Mouse (Mus musculus) ovary, postnatal 10 days (tissue): Measurements from ENCODE around the gene Asic4.

Source experiments
- DNase-seq: peaks from one replicate; pipeline ENCODE4 v3.0.0; 2022; ENCODE audit warnings: low spot score

Asic4 gene

GRCm38 (mm10) chr1:75450314-75451005, at the start of gene Asic4:
Asic4 (plus strand) TSS chr1:75450436.
- DNase-seq: no peak

GRCm38 (mm10) chr1:75400493-75401115, 49.6 kb upstream of the Asic4 start:
- no peak for DNase-seq

DNA sequence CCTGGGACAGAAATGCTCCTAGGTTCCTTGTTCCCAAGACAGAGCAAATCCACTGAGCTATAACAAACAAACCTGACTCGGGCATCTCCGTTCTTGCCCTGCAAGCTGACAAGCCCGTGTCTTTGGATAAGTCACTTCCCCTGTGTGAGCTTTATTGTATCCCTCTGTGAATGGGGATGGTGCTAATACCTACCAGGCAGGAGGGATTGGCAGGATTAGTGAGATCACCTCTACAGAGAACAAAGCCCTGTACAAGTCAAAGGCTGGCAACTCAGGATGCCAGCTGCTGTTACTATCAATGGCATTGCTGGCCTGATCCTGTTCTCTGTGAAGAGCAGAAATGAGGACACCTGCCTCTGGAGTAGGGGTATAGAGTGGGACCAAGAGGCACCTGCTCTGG, 44.7 kb upstream of the Asic4 start:
- DNase-seq: no peak

DNA sequence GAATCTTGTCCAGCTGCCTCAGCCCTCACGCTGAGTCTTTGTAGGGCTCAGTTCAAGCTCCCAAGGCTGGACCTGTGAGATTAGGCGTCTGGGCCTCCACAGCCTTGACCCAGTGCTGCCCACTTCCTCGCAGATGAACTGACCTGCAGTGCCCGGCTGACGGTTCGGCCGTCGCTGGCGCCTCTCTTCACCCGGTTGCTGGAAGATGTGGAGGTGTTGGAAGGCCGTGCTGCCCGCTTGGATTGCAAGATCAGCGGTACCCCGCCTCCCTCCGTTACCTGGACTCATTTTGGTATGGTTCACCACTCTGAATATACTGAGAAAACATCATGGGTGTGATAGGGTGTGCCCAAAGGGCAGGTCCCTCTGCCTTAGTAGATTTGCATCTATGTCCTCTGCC, 44.1 kb upstream of the Asic4 start:
- no peak for DNase-seq

DNA sequence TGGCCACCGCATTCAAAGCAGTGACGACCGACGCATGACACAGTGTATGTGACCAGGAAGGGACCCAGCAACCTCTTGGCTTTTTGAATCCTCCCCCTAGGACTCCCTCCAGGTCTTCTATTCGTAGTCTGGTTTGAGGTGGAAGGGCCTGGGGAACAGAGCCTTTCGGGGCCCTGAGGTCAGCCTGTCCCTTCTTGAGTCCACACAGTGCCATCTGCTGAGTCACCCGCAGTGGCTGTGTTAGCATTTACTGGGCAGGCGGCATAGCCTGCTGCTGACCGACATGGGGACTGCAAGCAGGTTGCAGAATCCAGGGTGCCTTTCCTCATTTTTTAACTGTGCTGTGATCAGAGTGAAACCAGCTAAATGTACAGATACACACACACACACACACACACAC, 43.2 kb upstream of the Asic4 start:
- DNase-seq: no peak

DNA sequence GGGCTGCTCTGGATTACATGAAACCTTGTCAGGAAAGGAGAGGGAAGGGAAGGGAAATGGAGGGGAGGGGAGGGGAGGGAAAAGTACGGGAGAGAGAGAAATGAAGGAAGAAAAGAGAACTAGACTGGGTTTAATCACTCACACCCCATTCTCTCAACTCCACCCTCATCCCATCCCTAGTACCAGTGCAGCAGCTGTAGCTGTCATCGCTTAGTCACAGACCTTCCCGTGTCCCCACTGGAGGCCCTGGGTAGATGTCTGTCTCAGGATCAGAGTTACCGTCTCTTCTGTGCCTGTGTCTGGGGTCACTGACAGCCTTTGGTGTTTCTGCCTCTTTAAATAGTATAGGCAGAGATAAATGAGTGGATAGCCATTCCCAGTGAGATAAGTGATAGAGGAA, 42.0 kb upstream of the Asic4 start:
- DNase-seq: no peak

DNA sequence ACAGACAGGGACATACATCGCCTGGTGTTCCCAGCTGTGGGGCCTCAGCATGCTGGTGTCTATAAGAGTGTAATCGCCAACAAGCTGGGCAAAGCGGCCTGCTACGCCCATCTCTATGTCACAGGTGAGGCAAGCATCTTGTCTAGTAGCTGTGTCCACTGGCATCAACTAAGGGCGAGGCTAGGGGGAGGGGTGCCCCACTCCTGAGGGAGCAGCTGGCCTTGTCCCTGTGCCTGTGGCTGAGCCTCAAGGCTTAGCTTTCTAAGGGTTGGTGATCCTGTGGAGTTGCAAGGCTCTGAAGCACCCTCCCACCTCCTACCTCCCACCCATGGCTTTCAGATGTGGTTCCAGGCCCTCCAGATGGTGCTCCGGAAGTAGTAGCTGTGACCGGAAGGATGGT, 40.3 kb upstream of the Asic4 start:
- DNase-seq: no peak

GRCm38 (mm10) chr1:75412196-75412595, 38.0 kb upstream of the Asic4 start:
- no peak for DNase-seq

- DNase-seq: no peak
Observed at GRCm38 (mm10) chr1:75413749-75414148, 36.5 kb upstream of the Asic4 start.

DNA sequence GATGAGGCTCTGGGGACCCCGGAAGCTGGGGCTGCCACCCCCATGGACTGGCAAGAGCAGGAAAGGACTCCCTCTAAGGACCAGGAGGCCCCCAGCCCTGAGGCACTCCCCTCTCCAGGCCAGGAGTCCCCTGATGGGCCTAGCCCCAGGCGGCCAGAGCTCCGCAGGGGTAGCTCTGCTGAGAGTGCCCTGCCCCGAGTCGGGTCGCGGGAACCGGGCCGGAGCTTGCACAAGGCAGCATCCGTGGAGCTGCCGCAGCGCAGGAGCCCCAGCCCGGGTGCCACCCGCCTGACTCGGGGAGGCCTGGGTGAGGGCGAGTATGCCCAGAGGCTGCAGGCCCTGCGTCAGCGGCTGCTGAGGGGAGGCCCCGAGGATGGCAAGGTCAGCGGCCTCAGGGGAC, 28.4 kb upstream of the Asic4 start:
- no peak for DNase-seq

DNA sequence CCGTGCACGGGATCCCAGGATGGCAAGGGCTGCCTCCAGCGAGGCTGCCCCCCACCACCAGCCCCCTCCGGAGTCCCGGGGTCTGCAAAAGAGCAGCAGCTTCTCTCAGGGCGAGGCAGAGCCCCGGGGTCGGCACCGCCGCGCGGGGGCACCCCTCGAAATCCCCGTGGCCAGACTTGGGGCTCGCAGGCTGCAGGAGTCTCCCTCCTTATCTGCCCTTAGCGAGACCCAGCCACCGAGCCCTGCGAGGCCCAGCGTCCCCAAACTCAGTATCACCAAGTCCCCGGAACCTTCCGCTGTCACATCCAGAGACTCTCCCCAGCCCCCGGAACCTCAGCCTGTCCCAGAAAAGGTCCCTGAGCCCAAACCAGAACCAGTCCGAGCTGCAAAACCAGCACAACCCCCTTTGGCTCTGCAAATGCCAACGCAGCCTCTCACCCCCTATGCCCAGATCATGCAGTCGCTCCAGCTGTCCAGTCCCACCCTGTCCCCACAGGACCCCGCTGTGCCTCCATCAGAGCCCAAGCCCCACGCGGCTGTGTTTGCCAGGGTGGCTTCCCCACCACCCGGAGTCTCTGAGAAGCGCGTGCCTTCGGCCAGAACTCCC, 27.9 kb upstream of the Asic4 start:
- DNase-seq: no peak

DNA sequence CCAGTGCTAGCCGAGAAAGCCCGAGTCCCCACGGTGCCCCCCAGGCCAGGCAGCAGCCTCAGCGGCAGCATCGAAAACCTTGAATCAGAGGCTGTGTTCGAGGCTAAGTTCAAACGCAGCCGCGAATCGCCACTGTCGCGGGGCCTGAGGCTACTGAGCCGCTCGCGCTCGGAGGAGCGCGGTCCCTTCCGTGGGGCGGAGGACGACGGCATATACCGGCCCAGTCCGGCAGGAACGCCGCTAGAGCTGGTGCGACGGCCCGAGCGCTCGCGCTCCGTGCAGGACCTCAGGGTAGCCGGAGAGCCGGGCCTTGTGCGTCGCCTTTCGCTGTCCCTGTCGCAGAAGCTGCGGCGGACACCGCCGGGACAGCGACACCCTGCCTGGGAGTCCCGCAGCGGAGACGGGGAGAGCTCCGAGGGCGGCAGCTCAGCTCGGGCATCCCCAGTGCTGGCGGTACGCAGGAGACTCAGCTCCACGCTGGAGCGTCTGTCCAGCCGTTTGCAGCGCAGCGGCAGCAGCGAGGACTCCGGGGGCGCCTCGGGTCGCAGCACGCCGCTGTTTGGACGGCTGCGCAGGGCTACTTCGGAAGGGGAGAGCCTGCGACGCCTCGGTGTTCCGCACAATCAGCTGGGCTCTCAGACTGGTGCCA, 27.3 kb upstream of the Asic4 start:
- DNase-seq: no peak

DNA sequence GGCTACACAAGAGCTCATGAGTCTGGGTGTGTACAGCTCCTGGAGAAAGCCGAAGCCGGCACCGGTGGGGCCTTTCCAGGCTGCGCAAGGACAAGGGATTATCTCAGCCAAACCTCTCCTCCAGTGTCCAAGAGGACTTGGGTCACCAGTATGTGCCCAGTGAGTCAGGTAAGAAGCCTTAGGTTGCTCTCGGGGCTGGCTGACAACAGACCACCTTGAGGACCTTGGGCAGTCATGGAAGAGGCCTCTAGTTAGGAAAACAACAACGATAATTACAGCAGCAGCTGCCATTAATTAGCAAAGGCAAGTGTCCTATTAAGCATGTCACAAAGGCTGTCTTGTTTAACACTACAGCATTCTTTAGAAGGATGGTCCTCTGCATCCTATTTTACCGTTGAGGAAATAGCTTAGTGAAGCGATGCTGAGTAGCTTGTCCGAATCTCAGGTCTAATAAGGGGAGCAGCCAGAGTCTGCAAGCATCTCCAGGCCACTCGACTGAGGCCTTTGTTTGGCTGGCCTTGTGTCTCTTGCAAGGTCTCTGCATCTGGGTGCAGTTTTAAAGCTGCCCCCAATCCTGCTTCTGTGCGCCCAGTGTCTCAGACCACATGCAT, 26.4 kb upstream of the Asic4 start:
- DNase-seq: no peak

GRCm38 (mm10) chr1:75425796-75426471, 24.3 kb upstream of the Asic4 start:
- no peak for DNase-seq

- peak; percentile 56 for DNase-seq
Observed at GRCm38 (mm10) chr1:75435475-75436328, 14.5 kb upstream of the Asic4 start, which contains the start of gene Gmppa. Gmppa (plus strand) TSS chr1:75435930.

GRCm38 (mm10) chr1:75438782-75439181, 11.5 kb upstream of the Asic4 start:
- DNase-seq: no peak

DNA sequence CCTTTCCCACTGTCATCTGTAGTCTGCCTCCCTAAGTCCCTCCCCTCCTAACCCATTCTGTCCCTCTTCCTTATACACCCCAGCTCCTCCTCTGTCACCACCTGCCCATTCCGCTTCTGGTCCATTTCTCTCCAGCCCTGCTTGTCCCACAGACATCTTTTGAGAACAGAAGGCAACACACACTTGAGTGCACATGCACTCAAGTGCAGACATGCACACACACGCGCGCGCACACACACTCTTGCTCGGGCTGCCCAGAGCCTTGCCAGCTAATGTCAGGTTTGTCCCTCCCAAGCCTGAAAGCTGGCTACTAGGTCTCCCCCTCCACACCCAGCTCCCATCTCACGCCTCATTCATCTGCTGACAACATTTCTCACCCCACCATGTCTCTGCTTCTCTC, 9.6 kb upstream of the Asic4 start:
- DNase-seq: no peak

- DNase-seq: no peak
Observed at GRCm38 (mm10) chr1:75441471-75441996, 8.7 kb upstream of the Asic4 start.

DNA sequence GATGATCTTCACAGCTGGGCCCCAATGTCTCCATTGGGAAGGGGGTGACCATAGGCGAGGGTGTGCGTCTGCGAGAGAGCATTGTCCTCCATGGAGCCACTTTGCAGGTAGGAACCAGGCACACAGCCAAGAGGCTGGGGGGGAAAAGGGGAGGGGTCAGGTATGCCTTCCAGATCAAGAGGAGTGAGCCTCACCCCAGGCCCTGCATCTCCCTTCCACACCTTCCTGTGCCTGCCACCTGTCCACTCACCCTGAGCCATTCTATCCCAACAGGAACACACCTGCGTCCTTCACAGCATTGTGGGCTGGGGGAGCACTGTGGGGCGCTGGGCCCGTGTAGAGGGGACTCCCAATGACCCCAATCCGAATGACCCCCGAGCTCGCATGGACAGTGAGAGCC, 8.1 kb upstream of the Asic4 start:
- DNase-seq: no peak

DNA sequence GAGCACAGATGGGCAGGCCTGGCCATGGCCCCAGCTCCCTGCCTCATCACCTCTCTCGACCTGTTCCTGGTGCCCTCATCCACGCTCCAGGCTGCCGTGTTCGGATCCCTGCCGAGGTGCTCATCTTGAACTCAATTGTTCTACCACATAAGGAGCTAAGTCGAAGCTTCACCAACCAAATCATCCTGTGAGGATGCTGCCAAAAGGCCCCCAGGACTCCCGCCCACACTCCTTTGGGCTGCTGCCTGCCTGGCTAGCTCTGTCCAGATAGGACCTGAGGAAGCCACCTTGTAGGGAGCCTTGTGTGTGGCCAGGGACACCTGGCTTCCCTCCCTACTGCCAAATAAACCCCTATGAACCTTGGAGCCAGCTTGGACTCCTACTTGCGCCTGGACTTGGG, 7.4 kb upstream of the Asic4 start:
- no peak for DNase-seq
